Mouse (Mus musculus): ENCODE measurements around the gene Dennd4b. TPM values are rescaled to one million over a fixed set of nuclear protein-coding genes. Genes with fewer than 3 reads are reported as not detected.

Gene Dennd4b
- polyA plus RNA-seq, 1 experiment = 52.9 TPM

DNA sequence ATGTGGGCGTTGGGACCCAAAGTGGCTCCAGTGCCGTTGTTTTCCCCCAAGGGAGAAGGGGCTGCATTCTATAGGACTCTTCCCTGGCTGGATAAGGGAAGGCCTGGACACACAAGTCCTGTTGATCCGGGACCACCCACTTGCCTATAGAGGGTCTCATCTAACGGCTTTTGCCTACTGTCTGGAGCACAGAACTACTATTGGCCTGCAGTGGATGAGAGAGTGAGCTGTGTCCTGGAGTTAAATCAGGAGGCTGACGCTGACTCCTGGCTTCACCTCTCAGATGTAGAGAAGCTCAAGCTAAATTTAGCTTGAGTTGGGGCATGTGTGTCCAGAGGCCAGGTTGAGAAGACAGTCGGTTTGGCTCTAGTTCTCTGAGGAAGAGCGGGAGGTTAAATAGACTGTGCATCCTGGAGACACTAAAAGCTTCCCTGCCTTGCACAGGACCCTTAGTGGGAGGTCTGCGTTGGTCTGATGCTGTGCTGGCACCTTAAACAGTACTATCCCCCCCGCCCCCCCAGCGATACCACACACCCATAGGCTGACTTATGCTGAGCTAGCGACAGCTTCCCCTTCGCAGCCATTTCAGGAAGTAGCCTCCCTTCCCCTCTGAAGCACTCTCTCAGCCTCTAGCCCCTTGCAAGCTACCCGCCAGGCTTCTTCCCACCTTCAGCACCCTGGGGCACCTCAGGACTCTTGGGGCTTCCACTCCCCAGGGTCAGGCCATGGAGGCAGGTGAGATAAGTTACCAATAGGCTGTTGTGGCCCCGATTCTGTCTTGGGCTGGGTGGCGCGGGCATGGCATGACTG lies 1.2 kb downstream of the Dennd4b start:
- H3K4me3 ChIP-seq (ENCODE audit: insufficient read depth, low read length) = peak overlapping the region; percentile 86
- H3K27ac ChIP-seq (ENCODE audit: insufficient read depth, low read depth, low read length) = peak overlapping the region; percentile 100
- no peak for TF ChIP-seq CTCF (IDR thresholded peaks at IDR 0.05; ENCODE audit: low read depth, low read length)
- TF ChIP-seq POLR2A (IDR thresholded peaks at IDR 0.05; ENCODE audit: borderline replicate concordance, low read depth, low read length) = peak; percentile 77; the same call in 1 of the 2 replicates
- peaks cover 20% of the 10 kb centered on the region for H3K4me1 ChIP-seq (ENCODE audit: control insufficient read depth, insufficient read depth, low read length)

DNA sequence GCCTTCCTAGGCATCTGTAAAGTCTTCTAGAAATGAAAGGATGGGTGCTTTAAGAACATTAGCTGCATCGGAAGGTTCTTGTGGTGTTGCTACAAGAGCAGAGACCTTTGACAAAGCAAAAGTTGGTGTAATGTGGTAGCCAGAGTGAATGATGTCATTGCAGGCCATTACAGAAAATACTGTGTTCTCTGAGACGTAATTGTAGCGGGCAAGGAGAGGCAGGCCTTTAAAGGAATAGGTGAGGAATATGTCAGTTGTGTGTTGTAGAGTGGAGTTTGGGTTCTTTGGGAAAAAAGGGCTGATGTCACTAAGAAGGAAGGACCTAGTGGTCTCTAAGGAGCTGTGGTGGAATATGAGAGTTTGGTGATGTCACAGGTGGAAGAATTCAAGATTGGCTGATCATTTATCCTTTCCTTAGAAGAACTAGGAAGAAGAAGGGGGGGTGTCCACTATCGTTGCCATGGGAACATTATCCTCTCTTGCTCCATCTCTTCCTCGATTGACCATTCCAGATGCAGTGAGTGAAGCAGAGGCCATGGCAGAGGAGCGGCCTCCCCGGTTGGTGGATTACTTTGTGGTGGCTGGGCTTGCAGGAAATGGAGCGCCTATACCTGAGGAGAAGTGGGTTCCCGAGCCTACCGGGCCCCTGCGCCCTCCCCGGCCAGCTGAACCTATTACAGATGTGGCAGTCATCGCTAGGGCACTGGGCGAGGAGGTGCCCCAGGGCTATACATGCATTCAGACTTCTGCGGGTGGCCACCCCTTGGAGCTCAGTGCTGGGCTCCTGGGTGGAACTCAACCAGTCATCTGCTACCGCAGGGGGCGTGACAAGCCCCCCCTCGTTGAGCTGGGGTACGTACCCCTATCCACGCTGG lies 2.2 kb downstream of the Dennd4b start:
- Histone ChIP-seq H3K4me1 (ENCODE audit: control insufficient read depth, insufficient read depth, low read length) (peaks cover 20% of the 10 kb centered on the region), H3K4me3 (ENCODE audit: insufficient read depth, low read length) (peak overlapping the region; percentile 86), H3K27ac (ENCODE audit: insufficient read depth, low read depth, low read length) (peak overlapping the region; percentile 92)
- no peak for TF ChIP-seq CTCF (IDR thresholded peaks at IDR 0.05; ENCODE audit: low read depth, low read length)
- TF ChIP-seq POLR2A (IDR thresholded peaks at IDR 0.05; ENCODE audit: borderline replicate concordance, low read depth, low read length) = no peak

DNA sequence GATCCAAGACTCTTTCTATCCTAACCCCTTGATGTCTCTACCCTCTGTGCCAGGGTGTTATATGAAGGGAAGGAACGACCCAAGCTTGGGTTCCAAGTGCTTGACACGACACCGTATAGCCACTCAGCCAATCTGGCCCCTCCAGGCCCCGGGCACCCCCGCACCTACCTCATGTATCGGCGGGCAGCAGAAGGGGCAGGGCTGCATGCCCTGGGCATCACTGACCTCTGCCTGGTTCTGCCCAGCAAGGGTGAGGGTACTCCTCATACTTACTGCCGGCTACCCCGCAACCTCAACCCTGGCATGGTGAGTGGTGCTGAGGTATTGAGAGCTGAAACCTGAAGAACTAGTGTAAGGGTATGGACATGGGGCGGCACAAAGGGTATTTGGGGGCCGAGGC lies 3.2 kb downstream of the Dennd4b start:
- no peak overlapping the region for H3K4me3 ChIP-seq (ENCODE audit: insufficient read depth, low read length)
- TF ChIP-seq POLR2A (IDR thresholded peaks at IDR 0.05; ENCODE audit: borderline replicate concordance, low read depth, low read length) (no peak), CTCF (IDR thresholded peaks at IDR 0.05; ENCODE audit: low read depth, low read length) (no peak)
- peaks cover 20% of the 10 kb centered on the region for H3K4me1 ChIP-seq (ENCODE audit: control insufficient read depth, insufficient read depth, low read length)
- H3K27ac ChIP-seq (ENCODE audit: insufficient read depth, low read depth, low read length) = no peak overlapping the region

DNA sequence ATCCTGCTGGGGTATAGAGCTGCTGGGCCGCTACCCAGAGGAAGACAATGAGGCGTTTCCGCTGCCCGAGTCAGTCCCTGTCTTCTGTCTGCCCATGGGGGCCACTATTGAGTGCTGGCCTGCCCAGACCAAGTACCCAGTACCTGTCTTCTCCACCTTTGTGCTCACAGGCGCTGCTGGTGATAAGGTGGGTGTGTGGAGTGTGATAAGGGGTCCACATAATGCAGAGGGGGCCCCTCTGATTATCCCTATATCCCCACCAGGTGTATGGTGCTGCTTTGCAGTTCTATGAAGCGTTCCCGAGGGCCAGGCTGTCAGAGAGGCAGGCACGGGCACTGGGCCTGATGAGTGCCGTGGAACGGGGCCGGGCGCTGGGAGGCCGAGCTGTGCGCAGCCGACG lies 4.0 kb downstream of the Dennd4b start:
- TF ChIP-seq POLR2A (IDR thresholded peaks at IDR 0.05; ENCODE audit: borderline replicate concordance, low read depth, low read length) (no peak), CTCF (IDR thresholded peaks at IDR 0.05; ENCODE audit: low read depth, low read length) (no peak)
- Histone ChIP-seq H3K4me1 (ENCODE audit: control insufficient read depth, insufficient read depth, low read length) (peaks cover 20% of the 10 kb centered on the region), H3K27ac (ENCODE audit: insufficient read depth, low read depth, low read length) (no peak overlapping the region), H3K4me3 (ENCODE audit: insufficient read depth, low read length) (no peak overlapping the region)

DNA sequence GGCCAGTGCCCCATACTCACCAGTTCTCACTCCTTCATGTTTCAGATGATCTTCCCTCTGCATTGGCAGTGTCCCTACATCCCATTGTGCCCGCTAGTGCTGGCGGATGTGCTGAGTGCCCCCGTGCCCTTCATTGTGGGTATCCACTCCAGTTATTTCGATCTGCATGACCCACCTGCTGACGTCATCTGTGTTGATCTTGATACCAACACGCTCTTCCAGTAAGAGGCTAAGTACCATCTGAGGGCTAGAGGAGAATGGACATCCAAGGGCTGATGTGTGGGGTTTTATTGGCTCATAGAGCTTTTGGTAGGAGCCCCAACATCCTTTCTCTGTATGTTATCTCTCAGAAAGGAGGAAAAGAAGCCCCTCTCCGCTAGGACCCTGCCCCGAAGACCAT lies 5.8 kb downstream of the Dennd4b start:
- H3K27ac ChIP-seq (ENCODE audit: insufficient read depth, low read depth, low read length) = no peak overlapping the region
- H3K4me1 ChIP-seq (ENCODE audit: control insufficient read depth, insufficient read depth, low read length) = peaks cover 14% of the 10 kb centered on the region

DNA sequence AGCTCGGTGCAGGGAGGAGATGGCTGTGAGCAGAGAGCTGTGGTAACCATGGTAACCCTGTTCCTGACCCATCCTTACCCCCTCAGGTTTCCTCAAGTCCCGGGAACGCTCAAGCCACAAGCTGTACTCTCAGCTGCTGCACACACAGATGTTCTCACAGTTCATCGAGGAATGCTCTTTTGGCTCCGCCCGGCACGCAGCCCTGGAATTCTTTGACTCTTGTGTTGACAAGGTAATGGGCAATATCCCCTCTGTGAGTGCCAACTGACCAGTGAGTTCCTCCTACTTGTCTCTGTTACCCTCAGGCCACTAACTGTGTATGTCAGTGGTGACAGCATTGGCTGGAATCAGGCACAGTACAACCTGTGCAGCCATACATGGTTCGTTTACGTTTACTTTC lies 7.2 kb downstream of the Dennd4b start:
- no peak overlapping the region for H3K27ac ChIP-seq (ENCODE audit: insufficient read depth, low read depth, low read length)
- TF ChIP-seq CTCF (IDR thresholded peaks at IDR 0.05; ENCODE audit: low read depth, low read length) = no peak
- TF ChIP-seq POLR2A (IDR thresholded peaks at IDR 0.05; ENCODE audit: borderline replicate concordance, low read depth, low read length) = no peak
- peaks cover 13% of the 10 kb centered on the region for H3K4me1 ChIP-seq (ENCODE audit: control insufficient read depth, insufficient read depth, low read length)
- no peak overlapping the region for H3K4me3 ChIP-seq (ENCODE audit: insufficient read depth, low read length)

More for the DNA sequence above, 5.8 kb downstream of the Dennd4b start:
- no peak overlapping the region for H3K4me3 ChIP-seq (ENCODE audit: insufficient read depth, low read length)
- TF ChIP-seq CTCF (IDR thresholded peaks at IDR 0.05; ENCODE audit: low read depth, low read length) = no peak
- TF ChIP-seq POLR2A (IDR thresholded peaks at IDR 0.05; ENCODE audit: borderline replicate concordance, low read depth, low read length) = no peak

DNA sequence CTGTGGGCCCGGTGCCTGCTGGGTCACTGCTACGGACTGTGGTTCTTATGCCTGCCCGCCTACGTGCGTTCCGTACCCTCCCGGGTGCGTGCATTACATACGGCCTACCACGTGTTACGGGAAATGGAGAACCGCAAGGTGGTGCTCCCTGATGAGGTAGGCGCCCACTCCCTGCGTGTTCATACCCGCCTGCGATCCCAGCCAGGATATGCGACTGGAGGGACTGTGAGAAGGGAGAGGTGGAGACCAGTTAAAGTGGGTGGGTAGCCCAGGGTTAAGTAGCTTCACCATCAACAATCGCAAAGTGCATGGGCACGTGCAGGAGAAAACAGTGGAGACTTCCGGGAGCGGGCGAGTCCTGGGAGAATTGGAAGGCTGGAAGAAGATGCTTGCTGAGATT lies 8.9 kb downstream of the Dennd4b start:
- TF ChIP-seq POLR2A (IDR thresholded peaks at IDR 0.05; ENCODE audit: borderline replicate concordance, low read depth, low read length) = no peak
- Histone ChIP-seq H3K27ac (ENCODE audit: insufficient read depth, low read depth, low read length) (no peak overlapping the region), H3K4me3 (ENCODE audit: insufficient read depth, low read length) (no peak overlapping the region), H3K4me1 (ENCODE audit: control insufficient read depth, insufficient read depth, low read length) (no peaks in the 10 kb centered on the region)

DNA sequence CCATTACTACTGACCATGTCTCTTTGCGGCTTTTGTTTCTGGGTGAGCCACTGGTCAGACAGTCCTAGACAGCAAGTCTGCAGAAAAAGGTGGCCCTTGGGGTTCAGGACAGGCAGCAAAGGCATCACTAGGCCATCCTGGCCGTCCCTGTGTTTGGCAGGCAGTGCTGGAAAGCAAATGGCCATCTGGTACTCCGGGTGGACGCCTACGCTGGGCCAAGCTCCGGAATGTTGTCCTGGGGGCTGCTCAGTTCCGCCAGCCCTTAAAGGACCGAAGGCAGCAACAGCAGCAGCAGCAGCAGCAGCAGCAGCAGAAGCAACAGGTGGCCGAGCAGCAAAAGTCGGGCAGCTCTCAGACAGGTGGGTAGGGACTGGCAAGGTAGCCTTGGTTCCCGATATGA lies 10.3 kb downstream of the Dennd4b start:
- TF ChIP-seq CTCF (IDR thresholded peaks at IDR 0.05; ENCODE audit: low read depth, low read length) (no peak), POLR2A (IDR thresholded peaks at IDR 0.05; ENCODE audit: borderline replicate concordance, low read depth, low read length) (no peak)
- no peaks in the 10 kb centered on the region for H3K4me1 ChIP-seq (ENCODE audit: control insufficient read depth, insufficient read depth, low read length)
- H3K4me3 ChIP-seq (ENCODE audit: insufficient read depth, low read length) = no peak overlapping the region

DNA sequence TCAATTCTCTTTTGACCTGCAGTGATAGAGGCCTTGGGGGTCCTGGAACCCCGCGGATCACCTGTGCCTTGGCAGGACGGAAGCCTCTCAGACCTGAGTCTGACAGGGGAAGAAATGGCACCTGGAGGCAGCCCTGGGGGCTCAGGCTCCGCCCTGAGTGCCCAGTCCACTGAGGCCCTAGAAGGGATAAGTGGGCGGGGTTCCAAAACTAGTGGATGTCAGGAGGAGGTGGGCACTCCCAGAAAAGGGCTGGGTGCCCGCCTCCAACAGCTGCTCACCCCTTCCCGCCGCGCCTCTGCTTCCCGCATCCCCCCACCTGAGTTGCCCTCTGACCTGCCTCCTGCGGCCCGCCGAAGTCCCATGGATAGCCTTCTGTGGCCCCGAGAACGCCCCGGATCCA lies 11.9 kb downstream of the Dennd4b start:
- TF ChIP-seq POLR2A (IDR thresholded peaks at IDR 0.05; ENCODE audit: borderline replicate concordance, low read depth, low read length) = no peak
- TF ChIP-seq CTCF (IDR thresholded peaks at IDR 0.05; ENCODE audit: low read depth, low read length) = no peak
- H3K4me1 ChIP-seq (ENCODE audit: control insufficient read depth, insufficient read depth, low read length) = no peaks in the 10 kb centered on the region
- no peak overlapping the region for H3K4me3 ChIP-seq (ENCODE audit: insufficient read depth, low read length)
- H3K27ac ChIP-seq (ENCODE audit: insufficient read depth, low read depth, low read length) = no peak overlapping the region

More for the DNA sequence above, 10.3 kb downstream of the Dennd4b start:
- H3K27ac ChIP-seq (ENCODE audit: insufficient read depth, low read depth, low read length) = no peak overlapping the region

DNA sequence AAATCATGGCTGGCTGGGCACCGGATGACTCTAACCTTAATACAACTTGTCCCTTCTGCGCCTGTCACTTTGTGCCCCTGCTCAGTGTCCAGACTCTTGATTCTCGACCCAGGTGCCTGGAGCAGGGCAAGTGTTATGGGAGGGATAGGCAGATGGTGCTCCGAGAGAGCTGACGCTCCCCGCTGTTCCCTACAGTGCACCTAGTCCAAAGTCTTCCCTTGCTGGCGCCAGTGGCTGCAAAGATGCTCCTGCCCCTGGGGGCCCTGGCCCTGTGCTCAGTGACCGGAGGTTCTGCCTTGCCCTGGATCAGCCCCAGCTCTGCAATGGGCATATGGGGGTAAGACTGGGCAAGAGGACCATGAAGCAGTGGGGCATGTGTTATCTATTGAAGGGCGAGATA lies 12.8 kb downstream of the Dennd4b start:
- TF ChIP-seq POLR2A (IDR thresholded peaks at IDR 0.05; ENCODE audit: borderline replicate concordance, low read depth, low read length) = no peak
- TF ChIP-seq CTCF (IDR thresholded peaks at IDR 0.05; ENCODE audit: low read depth, low read length) = no peak
- no peak overlapping the region for H3K4me3 ChIP-seq (ENCODE audit: insufficient read depth, low read length)
- no peaks in the 10 kb centered on the region for H3K4me1 ChIP-seq (ENCODE audit: control insufficient read depth, insufficient read depth, low read length)
- H3K27ac ChIP-seq (ENCODE audit: insufficient read depth, low read depth, low read length) = no peak overlapping the region

All from bone marrow macrophage, adult 2 months (primary cell).